Mouse (Mus musculus): Measurements from ENCODE around the gene Myom1. TPM values are rescaled to one million over a fixed set of nuclear protein-coding genes. Genes with fewer than 3 reads are reported as not detected.

Gene Myom1
- polyA plus RNA-seq, 1 experiment from 2014 or later, result 2.6 TPM

GRCm38 (mm10) chr17:71106250-71106649 is 103.8 kb downstream of the Myom1 start:
- WGBS (ENCODE audit: insufficient replicate concordance), result 71% methylated on average over 8 of the region's 8 CpGs
- H3K27ac ChIP-seq (replicated peaks), result no peak overlapping the region
- H3K27me3 ChIP-seq, result no peaks in the 10 kb centered on the region
- no peak overlapping the region for H3K4me2 ChIP-seq
- no peaks in the 10 kb centered on the region for H3K36me3 ChIP-seq (replicated peaks)
- no peak overlapping the region for H3K9ac ChIP-seq
- no peak for ATAC-seq (ENCODE audit: insufficient read depth)
- peaks cover 7% of the 10 kb centered on the region; the same call in 1 of the 2 replicates for H3K4me1 ChIP-seq (replicated peaks)
- H3K4me3 ChIP-seq (replicated peaks), result no peak overlapping the region
- no peaks in the 10 kb centered on the region for H3K9me3 ChIP-seq (replicated peaks)

- WGBS (ENCODE audit: insufficient replicate concordance), result 76% methylated on average over 6 of the region's 6 CpGs
- no peak overlapping the region for H3K9ac ChIP-seq
- no peaks in the 10 kb centered on the region for H3K27me3 ChIP-seq
- no peak overlapping the region for H3K27ac ChIP-seq (replicated peaks)
- no peaks in the 10 kb centered on the region for H3K36me3 ChIP-seq (replicated peaks)
- ATAC-seq (ENCODE audit: insufficient read depth), result no peak
- no peaks in the 10 kb centered on the region for H3K9me3 ChIP-seq (replicated peaks)
- no peak overlapping the region for H3K4me2 ChIP-seq
- H3K4me1 ChIP-seq (replicated peaks), result no peaks in the 10 kb centered on the region
- H3K4me3 ChIP-seq (replicated peaks), result no peak overlapping the region
Measured at GRCm38 (mm10) chr17:71110753-71111265, 108.4 kb downstream of the Myom1 start.

GRCm38 (mm10) chr17:71112689-71113088 is 110.3 kb downstream of the Myom1 start:
- H3K36me3 ChIP-seq (replicated peaks), result no peaks in the 10 kb centered on the region
- H3K27me3 ChIP-seq, result no peaks in the 10 kb centered on the region
- no peak overlapping the region for H3K27ac ChIP-seq (replicated peaks)
- no peak overlapping the region for H3K4me3 ChIP-seq (replicated peaks)
- H3K9me3 ChIP-seq (replicated peaks), result no peaks in the 10 kb centered on the region
- H3K4me1 ChIP-seq (replicated peaks), result 0 out of 2 replicates have a peak, but pooled peaks cover under 1% of the 10 kb centered on the region
- H3K4me2 ChIP-seq, result no peak overlapping the region
- 61% methylated on average over 3 of the region's 3 CpGs for WGBS (ENCODE audit: insufficient replicate concordance)
- H3K9ac ChIP-seq, result no peak overlapping the region
- ATAC-seq (ENCODE audit: insufficient read depth), result no peak

- 66% methylated on average over 4 of the region's 4 CpGs for WGBS (ENCODE audit: insufficient replicate concordance)
- no peak for ATAC-seq (ENCODE audit: insufficient read depth)
- no peaks in the 10 kb centered on the region for H3K27me3 ChIP-seq
Measured at GRCm38 (mm10) chr17:71114282-71114681, 111.8 kb downstream of the Myom1 start.

GRCm38 (mm10) chr17:71117956-71118355 is 115.5 kb downstream of the Myom1 start:
- 31% methylated on average over 4 of the region's 4 CpGs for WGBS (ENCODE audit: insufficient replicate concordance)
- no peak overlapping the region for H3K27ac ChIP-seq (replicated peaks)

More at GRCm38 (mm10) chr17:71114282-71114681, 111.8 kb downstream of the Myom1 start:
- no peak overlapping the region for H3K9ac ChIP-seq
- peaks cover 5% of the 10 kb centered on the region; the same call in 1 of the 2 replicates for H3K4me1 ChIP-seq (replicated peaks)
- no peak overlapping the region for H3K4me3 ChIP-seq (replicated peaks)
- no peak overlapping the region for H3K4me2 ChIP-seq
- H3K9me3 ChIP-seq (replicated peaks), result no peaks in the 10 kb centered on the region
- no peak overlapping the region for H3K27ac ChIP-seq (replicated peaks)
- H3K36me3 ChIP-seq (replicated peaks), result no peaks in the 10 kb centered on the region

GRCm38 (mm10) chr17:71118607-71119006 is 116.2 kb downstream of the Myom1 start:
- no peak overlapping the region for H3K9ac ChIP-seq
- no peaks in the 10 kb centered on the region for H3K9me3 ChIP-seq (replicated peaks)
- H3K4me1 ChIP-seq (replicated peaks), result peaks cover 6% of the 10 kb centered on the region
- no peak overlapping the region for H3K4me3 ChIP-seq (replicated peaks)
- H3K36me3 ChIP-seq (replicated peaks), result no peaks in the 10 kb centered on the region
- H3K4me2 ChIP-seq, result no peak overlapping the region
- 0 out of 2 replicates have a peak overlapping the region, but pooled peaks have one; percentile 0 for H3K27ac ChIP-seq (replicated peaks)
- no peaks in the 10 kb centered on the region for H3K27me3 ChIP-seq
- ATAC-seq (ENCODE audit: insufficient read depth), result no peak
- WGBS (ENCODE audit: insufficient replicate concordance), result 48% methylated on average over 4 of the region's 4 CpGs

More at GRCm38 (mm10) chr17:71117956-71118355, 115.5 kb downstream of the Myom1 start:
- Histone ChIP-seq H3K9me3 (replicated peaks) (no peaks in the 10 kb centered on the region), H3K9ac (no peak overlapping the region), H3K27me3 (no peaks in the 10 kb centered on the region), H3K4me1 (replicated peaks) (peaks cover 6% of the 10 kb centered on the region), H3K36me3 (replicated peaks) (no peaks in the 10 kb centered on the region), H3K4me3 (replicated peaks) (no peak overlapping the region), H3K4me2 (no peak overlapping the region)
- no peak for ATAC-seq (ENCODE audit: insufficient read depth)

- Histone ChIP-seq H3K9me3 (replicated peaks) (no peaks in the 10 kb centered on the region), H3K4me2 (no peak overlapping the region), H3K9ac (no peak overlapping the region), H3K27me3 (no peaks in the 10 kb centered on the region), H3K27ac (replicated peaks) (no peak overlapping the region), H3K36me3 (replicated peaks) (no peaks in the 10 kb centered on the region), H3K4me3 (replicated peaks) (no peak overlapping the region), H3K4me1 (replicated peaks) (peaks cover 7% of the 10 kb centered on the region)
- no peak for ATAC-seq (ENCODE audit: insufficient read depth)
- WGBS (ENCODE audit: insufficient replicate concordance), result 48% methylated on average over 4 of the region's 6 CpGs
Measured at GRCm38 (mm10) chr17:71120626-71121025, 118.2 kb downstream of the Myom1 start.

- ATAC-seq (ENCODE audit: insufficient read depth), result no peak
- Histone ChIP-seq H3K27ac (replicated peaks) (no peak overlapping the region), H3K27me3 (no peaks in the 10 kb centered on the region), H3K9me3 (replicated peaks) (no peaks in the 10 kb centered on the region), H3K4me3 (replicated peaks) (no peak overlapping the region), H3K36me3 (replicated peaks) (no peaks in the 10 kb centered on the region), H3K9ac (no peak overlapping the region), H3K4me2 (no peak overlapping the region), H3K4me1 (replicated peaks) (peaks cover 21% of the 10 kb centered on the region)
- WGBS (ENCODE audit: insufficient replicate concordance), result 51% methylated on average over 8 of the region's 8 CpGs
Measured at GRCm38 (mm10) chr17:71124061-71124670, 121.7 kb downstream of the Myom1 start.

GRCm38 (mm10) chr17:71124674-71125073 is 122.2 kb downstream of the Myom1 start:
- peaks cover 20% of the 10 kb centered on the region for H3K4me1 ChIP-seq (replicated peaks)
- no peak overlapping the region for H3K9ac ChIP-seq
- WGBS (ENCODE audit: insufficient replicate concordance), result 76% methylated on average over 1 of the region's 1 CpGs
- H3K27me3 ChIP-seq, result no peaks in the 10 kb centered on the region
- no peaks in the 10 kb centered on the region for H3K9me3 ChIP-seq (replicated peaks)
- no peak overlapping the region for H3K27ac ChIP-seq (replicated peaks)
- ATAC-seq (ENCODE audit: insufficient read depth), result no peak
- H3K36me3 ChIP-seq (replicated peaks), result no peaks in the 10 kb centered on the region
- no peak overlapping the region for H3K4me2 ChIP-seq
- no peak overlapping the region for H3K4me3 ChIP-seq (replicated peaks)

GRCm38 (mm10) chr17:71125519-71125918 is 123.1 kb downstream of the Myom1 start:
- H3K4me2 ChIP-seq, result no peak overlapping the region
- no peak for ATAC-seq (ENCODE audit: insufficient read depth)
- 54% methylated on average over 12 of the region's 12 CpGs for WGBS (ENCODE audit: insufficient replicate concordance)

GRCm38 (mm10) chr17:71126001-71126400 is 123.6 kb downstream of the Myom1 start:
- no peak overlapping the region for H3K9ac ChIP-seq
- H3K36me3 ChIP-seq (replicated peaks), result no peaks in the 10 kb centered on the region
- H3K27me3 ChIP-seq, result no peaks in the 10 kb centered on the region
- H3K27ac ChIP-seq (replicated peaks), result no peak overlapping the region
- H3K4me1 ChIP-seq (replicated peaks), result peaks cover 20% of the 10 kb centered on the region
- no peak overlapping the region for H3K4me2 ChIP-seq
- WGBS (ENCODE audit: insufficient replicate concordance), result 67% methylated on average over 12 of the region's 12 CpGs
- no peaks in the 10 kb centered on the region for H3K9me3 ChIP-seq (replicated peaks)
- no peak overlapping the region for H3K4me3 ChIP-seq (replicated peaks)
- no peak for ATAC-seq (ENCODE audit: insufficient read depth)

More at GRCm38 (mm10) chr17:71125519-71125918, 123.1 kb downstream of the Myom1 start:
- H3K4me3 ChIP-seq (replicated peaks), result no peak overlapping the region
- no peaks in the 10 kb centered on the region for H3K27me3 ChIP-seq
- H3K4me1 ChIP-seq (replicated peaks), result peaks cover 20% of the 10 kb centered on the region
- no peak overlapping the region for H3K27ac ChIP-seq (replicated peaks)
- no peaks in the 10 kb centered on the region for H3K36me3 ChIP-seq (replicated peaks)
- no peaks in the 10 kb centered on the region for H3K9me3 ChIP-seq (replicated peaks)
- no peak overlapping the region for H3K9ac ChIP-seq
